In the genomic region with DNA sequence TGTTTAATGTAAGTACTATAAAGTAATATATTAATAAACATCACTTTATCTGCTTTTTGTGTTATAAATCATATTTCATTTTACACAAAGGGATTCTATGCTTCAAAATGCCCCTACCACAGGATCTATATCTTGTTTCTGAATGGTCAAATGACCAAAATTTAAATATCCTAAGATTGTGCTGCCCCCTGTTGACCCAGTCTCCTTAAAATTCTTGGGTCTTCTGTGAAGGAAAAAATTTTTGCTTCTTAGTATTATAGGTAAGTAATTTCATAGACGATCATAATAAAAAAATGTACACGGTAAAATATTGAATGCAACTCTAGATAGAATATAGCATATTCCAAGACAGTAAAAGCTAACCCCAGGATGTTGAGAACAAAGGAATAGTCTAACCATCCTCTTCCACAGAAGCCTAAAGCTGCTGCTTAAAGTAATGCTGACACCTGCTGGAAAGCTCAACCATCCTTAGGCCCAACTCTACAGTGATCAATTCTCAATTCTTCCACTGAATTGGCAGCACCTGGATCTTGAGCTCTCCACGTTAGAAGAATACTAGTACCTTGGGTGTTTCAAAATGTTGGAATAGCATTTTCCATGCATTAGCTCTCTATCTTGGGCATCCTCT, we compare ENCODE assay signal across 8 mouse cellular contexts. TPM values are rescaled to one million over a fixed set of nuclear protein-coding genes. Genes with fewer than 3 reads are reported as not detected.
DNase-seq lines count a peak whose midpoint lies in the region; ATAC-seq and TF ChIP-seq lines count a peak whose summit lies in the region.

No protein-coding gene starts in this region.

- no peaks in the 10 kb centered on the region for H3K9me3 ChIP-seq in hindbrain, embryonic 14.5 days (ENCODE audit: control insufficient read depth, low read length)
- H3K9me3 ChIP-seq in hindbrain, embryonic 13.5 days: no peaks in the 10 kb centered on the region
- no peaks in the 10 kb centered on the region for H3K9me3 ChIP-seq in stomach, postnatal 0 days (ENCODE audit: control insufficient read depth, low read length)

- ATAC-seq in hindbrain, embryonic 14.5 days (ENCODE audit: low FRiP score): no peak
- ATAC-seq in hindbrain, embryonic 13.5 days (ENCODE audit: low FRiP score): no peak
- no peak for ATAC-seq in stomach, postnatal 0 days (ENCODE audit: low FRiP score, low TSS enrichment)

- H3K27ac ChIP-seq in hindbrain, embryonic 14.5 days: no peak overlapping the region
- H3K27ac ChIP-seq in hindbrain, embryonic 13.5 days: no peak overlapping the region
- H3K27ac ChIP-seq in stomach, postnatal 0 days (replicated peaks): no peak overlapping the region
- H3K27ac ChIP-seq in cerebellum, adult 2 months (ENCODE audit: insufficient read depth, low read length): no peak overlapping the region

- 75% methylated on average over 3 of the region's 3 CpGs for WGBS in hindbrain, embryonic 14.5 days
- 67% methylated on average over 3 of the region's 3 CpGs for WGBS in hindbrain, embryonic 13.5 days
- WGBS in stomach, postnatal 0 days: 63% methylated on average over 3 of the region's 3 CpGs
- 70% methylated on average over 3 of the region's 3 CpGs for WGBS in cerebellum, adult 2 months

- H3K36me3 ChIP-seq in hindbrain, embryonic 14.5 days (replicated peaks; ENCODE audit: control insufficient read depth, insufficient read depth): no peaks in the 10 kb centered on the region
- peaks cover 10% of the 10 kb centered on the region for H3K36me3 ChIP-seq in hindbrain, embryonic 13.5 days
- no peaks in the 10 kb centered on the region for H3K36me3 ChIP-seq in stomach, postnatal 0 days (ENCODE audit: control insufficient read depth, insufficient read depth, low read length)

- H3K4me1 ChIP-seq in hindbrain, embryonic 14.5 days (replicated peaks; ENCODE audit: control insufficient read depth, insufficient read depth, low read length): no peaks in the 10 kb centered on the region
- H3K4me1 ChIP-seq in hindbrain, embryonic 13.5 days (replicated peaks): no peaks in the 10 kb centered on the region
- H3K4me1 ChIP-seq in stomach, postnatal 0 days (replicated peaks; ENCODE audit: control insufficient read depth, insufficient read depth): no peaks in the 10 kb centered on the region
- H3K4me1 ChIP-seq in cerebellum, adult 2 months (ENCODE audit: control insufficient read depth, insufficient read depth, low read length): no peaks in the 10 kb centered on the region

- TF ChIP-seq CTCF in stomach, postnatal 0 days (IDR thresholded peaks at IDR 0.05; ENCODE audit: low read depth): peak; percentile 59
- TF ChIP-seq CTCF in cerebellum, adult 2 months (IDR thresholded peaks at IDR 0.05; ENCODE audit: borderline replicate concordance, insufficient read depth, low read depth, low read length): no peak

- TF ChIP-seq EP300 in stomach, postnatal 0 days (optimal IDR thresholded peaks at IDR 0.05): no peak

- DNase-seq in hindbrain, embryonic 14.5 days (ENCODE audit: low spot score): peak; percentile 60
- DNase-seq in urinary bladder, postnatal 14 days (ENCODE audit: low spot score): peak; percentile 28
- DNase-seq in urinary bladder, postnatal 4 days (ENCODE audit: low spot score in 2 of 2): no peak
- DNase-seq in heart, postnatal 10 days: peak; percentile 23 to 58
- no peak for DNase-seq in stomach, postnatal 0 days (ENCODE audit: low spot score)
- no peak for DNase-seq in cerebellum, adult 2 months
- DNase-seq in layer of hippocampus, postnatal 36 days: no peak

- H3K9ac ChIP-seq in hindbrain, embryonic 14.5 days: no peak overlapping the region
- no peak overlapping the region for H3K9ac ChIP-seq in hindbrain, embryonic 13.5 days
- H3K9ac ChIP-seq in stomach, postnatal 0 days (ENCODE audit: low read length): no peak overlapping the region

- H3K4me2 ChIP-seq in hindbrain, embryonic 14.5 days (replicated peaks): no peak overlapping the region
- H3K4me2 ChIP-seq in hindbrain, embryonic 13.5 days: no peak overlapping the region
- H3K4me2 ChIP-seq in stomach, postnatal 0 days (replicated peaks; ENCODE audit: low read depth): no peak overlapping the region

- H3K27me3 ChIP-seq in hindbrain, embryonic 14.5 days (ENCODE audit: control insufficient read depth, insufficient read depth, low read length): no peaks in the 10 kb centered on the region
- no peaks in the 10 kb centered on the region for H3K27me3 ChIP-seq in hindbrain, embryonic 13.5 days
- no peaks in the 10 kb centered on the region for H3K27me3 ChIP-seq in stomach, postnatal 0 days (ENCODE audit: control insufficient read depth, insufficient read depth, low read length)
- H3K27me3 ChIP-seq in cerebellum, adult 2 months (ENCODE audit: control insufficient read depth, insufficient read depth, low read length): no peaks in the 10 kb centered on the region

- no peak for TF ChIP-seq POLR2A in cerebellum, adult 2 months (IDR thresholded peaks at IDR 0.05; ENCODE audit: borderline replicate concordance, insufficient read depth, low read length)

- intact Hi-C loops in heart, postnatal 10 days (cut with DNase I): loop anchor here (1.0 kb wide), 2 partner anchors 128 to 185 kb away; no protein-coding TSS in a partner anchor

- H3K4me3 ChIP-seq in hindbrain, embryonic 14.5 days (replicated peaks; ENCODE audit: low read length): no peak overlapping the region
- no peak overlapping the region for H3K4me3 ChIP-seq in hindbrain, embryonic 13.5 days
- no peak overlapping the region for H3K4me3 ChIP-seq in stomach, postnatal 0 days (ENCODE audit: low read depth, low read length)
- H3K4me3 ChIP-seq in cerebellum, adult 2 months (replicated peaks; ENCODE audit: insufficient read depth, low read depth, low read length): no peak overlapping the region

RNA-seq across cellular contexts. Expression of a gene that starts 56.7 kb away (rescaled TPM):
- 21.6 and 25.0 TPM in 2 replicates for polyA plus RNA-seq in hindbrain, embryonic 14.5 days (2014; fragmentation: Nextera tagmentation; extraction: Ambion mirVana)
- 26.0 and 27.5 TPM in 2 replicates for polyA plus RNA-seq in hindbrain, embryonic 13.5 days (2015; fragmentation: Nextera tagmentation; extraction: Ambion mirVana)
- 10 to 100 TPM; 11.5 to 13.2 TPM for total RNA-seq in heart, postnatal 10 days (2021)
- 5.7 and 6.6 TPM in 2 replicates for polyA plus RNA-seq in stomach, postnatal 0 days (2015; fragmentation: Nextera tagmentation; extraction: Ambion mirVana)
- 11.1 and 11.3 TPM in 2 replicates for polyA plus RNA-seq in cerebellum, adult 2 months (2012; rRNA removed)
- total RNA-seq in layer of hippocampus, postnatal 36 days (2021): 10 to 100 TPM; 12.5 to 14.9 TPM

Comparison
In these comparisons a context has a peak if more than half of its experiments do, and no peak if none do; other contexts are left out.
1. DNase-seq: peak in hindbrain, embryonic 14.5 days (single experiment), urinary bladder, postnatal 14 days (single experiment) and heart, postnatal 10 days (2 of 2); none in urinary bladder, postnatal 4 days (0 of 2), stomach, postnatal 0 days (single experiment), cerebellum, adult 2 months (0 of 2) and layer of hippocampus, postnatal 36 days (0 of 2).